Comparison of ENCODE assay signal across 10 mouse cellular contexts in the genomic region with DNA sequence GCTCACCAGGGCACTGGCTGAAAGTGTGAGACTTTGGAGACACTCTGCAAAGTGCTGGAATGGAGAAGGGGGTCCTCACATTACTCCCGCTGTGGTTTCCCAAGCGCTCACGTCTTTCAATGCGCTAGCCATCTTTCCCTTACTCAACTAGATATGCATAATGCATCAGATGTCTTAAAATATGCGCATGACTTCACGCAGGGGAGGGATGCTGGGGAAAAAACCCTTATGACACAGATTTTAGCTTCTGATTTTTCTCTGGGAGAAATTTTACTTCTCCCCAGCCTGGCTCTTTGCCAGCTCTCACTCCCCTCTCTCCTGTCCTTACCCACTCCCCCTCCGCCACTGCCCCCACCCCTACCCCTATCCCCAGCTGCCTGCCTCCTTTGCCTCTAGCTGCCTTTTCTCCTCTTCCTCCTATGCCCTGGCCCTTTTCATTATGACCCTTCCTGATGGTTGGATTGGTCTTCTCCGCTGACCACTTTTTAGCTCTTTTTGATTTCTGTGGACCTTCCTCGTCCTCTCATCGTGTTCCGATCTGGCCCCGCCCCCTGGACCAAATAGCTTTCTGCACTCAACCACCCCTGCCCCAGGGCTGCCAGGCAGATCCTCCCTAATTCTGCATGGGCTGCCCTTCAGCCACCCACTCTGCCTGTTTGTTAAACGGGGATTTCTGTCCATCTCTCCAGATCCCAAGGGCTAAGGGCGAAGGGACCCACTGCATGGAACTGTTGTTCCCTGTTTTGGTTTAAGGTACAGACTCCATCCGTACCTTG. TPM values are rescaled to one million over a fixed set of nuclear protein-coding genes. Genes with fewer than 3 reads are reported as not detected.
DNase-seq lines count a peak whose midpoint lies in the region; ATAC-seq and TF ChIP-seq lines count a peak whose summit lies in the region.
"Had no signal": no experiment of that assay in that cellular context is flagged by ENCODE, and none has a peak within 500 bp of the region (broad histone marks: within the 10 kb centered on the region; RNA-seq: fewer than 3 reads in every experiment).

No protein-coding gene starts in this region.

- no peak for DNase-seq in lung, postnatal 0 days (ENCODE audit: low spot score)
- DNase-seq in hindbrain, embryonic 10.5 days (ENCODE audit: low spot score), result no peak
- no peak for DNase-seq in T-cell, adult 2 months (ENCODE audit: low spot score)
- DNase-seq in embryo, embryonic 10 days (ENCODE audit: low spot score), result no peak
- no peak for DNase-seq in embryo, embryonic 11 days

- TF ChIP-seq CTCF in lung, postnatal 0 days (IDR thresholded peaks at IDR 0.05), result no peak
- no peak for TF ChIP-seq CTCF in cortical plate, adult 2 months (IDR thresholded peaks at IDR 0.05; ENCODE audit: extremely low read depth, insufficient read depth, low read length)

- TF ChIP-seq EP300 in lung, postnatal 0 days (IDR thresholded peaks at IDR 0.05), result no peak

- H3K27ac ChIP-seq in lung, embryonic 16.5 days (ENCODE audit: low read length), result no peak overlapping the region
- H3K27ac ChIP-seq in lung, postnatal 0 days (ENCODE audit: low read length), result no peak overlapping the region
- H3K27ac ChIP-seq in cortical plate, adult 2 months (ENCODE audit: insufficient read depth, low read length), result peak overlapping the region; percentile 75
- peak overlapping the region; percentile 74 for H3K27ac ChIP-seq in hindbrain, embryonic 10.5 days
- peak overlapping the region; percentile 79 for H3K27ac ChIP-seq in midbrain, embryonic 16.5 days (ENCODE audit: low read length)

- WGBS in lung, embryonic 16.5 days, result 44% methylated on average over 15 of the region's 15 CpGs
- WGBS in lung, postnatal 0 days, result 47% methylated on average over 15 of the region's 15 CpGs
- WGBS in hindbrain, embryonic 10.5 days, result 35% methylated on average over 15 of the region's 15 CpGs
- WGBS in midbrain, embryonic 16.5 days, result 26% methylated on average over 15 of the region's 15 CpGs

- H3K9ac ChIP-seq in lung, embryonic 16.5 days (ENCODE audit: low read length), result peak overlapping the region; percentile 42; the same call in 1 of the 2 replicates
- H3K9ac ChIP-seq in lung, postnatal 0 days (replicated peaks; ENCODE audit: low read depth), result no peak overlapping the region
- peak overlapping the region; percentile 33; the same call in 1 of the 2 replicates for H3K9ac ChIP-seq in midbrain, embryonic 16.5 days (ENCODE audit: low read depth, low read length)
- H3K9ac ChIP-seq: lung, embryonic 14.5 days had no signal

- no peaks in the 10 kb centered on the region for H3K4me1 ChIP-seq in lung, embryonic 16.5 days (replicated peaks; ENCODE audit: control insufficient read depth, insufficient read depth, low read length)
- H3K4me1 ChIP-seq in lung, postnatal 0 days (ENCODE audit: insufficient read depth, low read depth, low read length), result no peaks in the 10 kb centered on the region
- peaks cover 6% of the 10 kb centered on the region for H3K4me1 ChIP-seq in cortical plate, adult 2 months (ENCODE audit: control insufficient read depth, insufficient read depth, low read length)
- peaks cover 67% of the 10 kb centered on the region for H3K4me1 ChIP-seq in hindbrain, embryonic 10.5 days (replicated peaks)
- peaks cover 20% of the 10 kb centered on the region for H3K4me1 ChIP-seq in midbrain, embryonic 16.5 days (ENCODE audit: control insufficient read depth, insufficient read depth, low read length)

- no peaks in the 10 kb centered on the region for H3K9me3 ChIP-seq in lung, embryonic 16.5 days (ENCODE audit: control insufficient read depth, low read length)
- no peaks in the 10 kb centered on the region for H3K9me3 ChIP-seq in lung, postnatal 0 days (ENCODE audit: low read length)
- H3K9me3 ChIP-seq in hindbrain, embryonic 10.5 days, result no peaks in the 10 kb centered on the region
- no peaks in the 10 kb centered on the region for H3K9me3 ChIP-seq in midbrain, embryonic 16.5 days (replicated peaks; ENCODE audit: control insufficient read depth, low read length, poor library complexity, severe bottlenecking)

- H3K27me3 ChIP-seq in lung, embryonic 16.5 days (ENCODE audit: control insufficient read depth, insufficient read depth, low read depth, low read length), result 0 out of 2 replicates have a peak, but pooled peaks cover 3% of the 10 kb centered on the region
- H3K27me3 ChIP-seq in lung, postnatal 0 days (replicated peaks; ENCODE audit: insufficient read depth, low read length), result no peaks in the 10 kb centered on the region
- H3K27me3 ChIP-seq in hindbrain, embryonic 10.5 days (ENCODE audit: insufficient read depth, poor library complexity, severe bottlenecking), result peaks cover 66% of the 10 kb centered on the region
- no peaks in the 10 kb centered on the region for H3K27me3 ChIP-seq in midbrain, embryonic 16.5 days (ENCODE audit: control insufficient read depth, insufficient read depth, low read depth, low read length)

- no peak for ATAC-seq in lung, embryonic 16.5 days (ENCODE audit: low read depth)
- ATAC-seq in lung, postnatal 0 days, result no peak
- peak; percentile 40 for ATAC-seq in midbrain, embryonic 16.5 days

- H3K4me2 ChIP-seq in lung, embryonic 16.5 days (ENCODE audit: low read depth, low read length), result no peak overlapping the region
- no peak overlapping the region for H3K4me2 ChIP-seq in lung, postnatal 0 days (replicated peaks; ENCODE audit: low read depth, low read length)
- peak overlapping the region; percentile 11; the same call in 1 of the 2 replicates for H3K4me2 ChIP-seq in midbrain, embryonic 16.5 days (ENCODE audit: low read length)
- H3K4me2 ChIP-seq: lung, embryonic 14.5 days had no signal

- no peak for TF ChIP-seq POLR2A in cortical plate, adult 2 months (IDR thresholded peaks at IDR 0.05; ENCODE audit: extremely low read depth, insufficient read depth, low read length)

- H3K36me3 ChIP-seq in lung, embryonic 16.5 days (ENCODE audit: control insufficient read depth, insufficient read depth, low read length), result no peaks in the 10 kb centered on the region
- H3K36me3 ChIP-seq in lung, postnatal 0 days (ENCODE audit: insufficient read depth, low read length), result no peaks in the 10 kb centered on the region
- H3K36me3 ChIP-seq in hindbrain, embryonic 10.5 days, result 0 out of 2 replicates have a peak, but pooled peaks cover 3% of the 10 kb centered on the region
- no peaks in the 10 kb centered on the region for H3K36me3 ChIP-seq in midbrain, embryonic 16.5 days (ENCODE audit: control insufficient read depth, insufficient read depth, low read length)

- no peak overlapping the region for H3K4me3 ChIP-seq in lung, embryonic 16.5 days (ENCODE audit: low read length)
- no peak overlapping the region for H3K4me3 ChIP-seq in lung, postnatal 0 days (ENCODE audit: low read depth, low read length)
- H3K4me3 ChIP-seq in cortical plate, adult 2 months (ENCODE audit: insufficient read depth, low read length), result no peak overlapping the region
- 0 out of 2 replicates have a peak overlapping the region, but pooled peaks have one; percentile 16 for H3K4me3 ChIP-seq in hindbrain, embryonic 10.5 days
- no peak overlapping the region for H3K4me3 ChIP-seq in midbrain, embryonic 16.5 days (ENCODE audit: low read depth, low read length)

RNA-seq across cellular contexts. Expression of a gene that starts 6.1 kb away (rescaled TPM):
- polyA plus RNA-seq in lung, embryonic 16.5 days (2015; fragmentation: Nextera tagmentation; extraction: Ambion mirVana), result 2.5 and 2.9 TPM in 2 replicates
- polyA plus RNA-seq in lung, postnatal 0 days (2015; fragmentation: Nextera tagmentation; extraction: Ambion mirVana), result 10.9 and 12.7 TPM in 2 replicates
- polyA plus RNA-seq in cortical plate, adult 2 months (2012; rRNA removed), result 995 and 1,039 TPM in 2 replicates
- 2.9 and 5.1 TPM in 2 replicates for polyA plus RNA-seq in hindbrain, embryonic 10.5 days (2016; fragmentation: Nextera tagmentation; extraction: Ambion mirVana)
- polyA plus RNA-seq in midbrain, embryonic 16.5 days (2015; fragmentation: Nextera tagmentation; extraction: Ambion mirVana), result 18.2 and 18.7 TPM in 2 replicates

RNA-seq across cellular contexts. Expression of a gene that starts 13.5 kb away (rescaled TPM):
- 16.8 and 18.2 TPM in 2 replicates for polyA plus RNA-seq in lung, embryonic 16.5 days (2015; fragmentation: Nextera tagmentation; extraction: Ambion mirVana)
- polyA plus RNA-seq in lung, postnatal 0 days (2015; fragmentation: Nextera tagmentation; extraction: Ambion mirVana), result 12.3 and 13.1 TPM in 2 replicates
- polyA plus RNA-seq in cortical plate, adult 2 months (2012; rRNA removed), result 28.2 and 30.6 TPM in 2 replicates
- polyA plus RNA-seq in hindbrain, embryonic 10.5 days (2016; fragmentation: Nextera tagmentation; extraction: Ambion mirVana), result 20.2 and 22.6 TPM in 2 replicates
- 18.3 and 20.1 TPM in 2 replicates for polyA plus RNA-seq in midbrain, embryonic 16.5 days (2015; fragmentation: Nextera tagmentation; extraction: Ambion mirVana)

RNA-seq across cellular contexts. Expression of a gene that starts 51.7 kb away (rescaled TPM):
- polyA plus RNA-seq in lung, embryonic 16.5 days (2015; fragmentation: Nextera tagmentation; extraction: Ambion mirVana), result 0.09 TPM in 1 of 2 replicates, not detected in the other
- polyA plus RNA-seq in lung, postnatal 0 days (2015; fragmentation: Nextera tagmentation; extraction: Ambion mirVana), result 0.05 TPM in 1 of 2 replicates, not detected in the other
- 19.1 and 19.2 TPM in 2 replicates for polyA plus RNA-seq in cortical plate, adult 2 months (2012; rRNA removed)
- polyA plus RNA-seq in hindbrain, embryonic 10.5 days (2016; fragmentation: Nextera tagmentation; extraction: Ambion mirVana), result not detected in 2 replicates
- polyA plus RNA-seq in midbrain, embryonic 16.5 days (2015; fragmentation: Nextera tagmentation; extraction: Ambion mirVana), result 11.5 and 15.9 TPM in 2 replicates
- polyA plus RNA-seq: heart, embryonic 14.5 days; lung, embryonic 14.5 days had no signal

Comparison
In these comparisons a context has a peak if more than half of its experiments do, and no peak if none do; other contexts are left out.
1. H3K27ac ChIP-seq: peak in cortical plate, adult 2 months (single experiment), hindbrain, embryonic 10.5 days (single experiment) and midbrain, embryonic 16.5 days (single experiment); none in lung, embryonic 16.5 days (single experiment) and lung, postnatal 0 days (single experiment).
2. RNA of a gene that starts 6.1 kb away (polyA plus RNA-seq): 995 to 1,039 TPM in cortical plate, adult 2 months; 18.2 to 18.7 TPM in midbrain, embryonic 16.5 days, 10.9 to 12.7 TPM in lung, postnatal 0 days, 2.9 to 5.1 TPM in hindbrain, embryonic 10.5 days and 2.5 to 2.9 TPM in lung, embryonic 16.5 days; every median in the first group is over 10 times any median in the second.
3. RNA of a gene that starts 51.7 kb away (polyA plus RNA-seq): 19.1 to 19.2 TPM in cortical plate, adult 2 months and 11.5 to 15.9 TPM in midbrain, embryonic 16.5 days; 0.09 TPM in lung, embryonic 16.5 days, 0.05 TPM in lung, postnatal 0 days and not detected in hindbrain, embryonic 10.5 days; every median in the first group is over 10 times any median in the second.